In genomic region chr6:87147921-87148320, GRCm38 (mm10) we compare ENCODE assay signal across 18 mouse cellular contexts. TPM values are rescaled to one million over a fixed set of nuclear protein-coding genes. Genes with fewer than 3 reads are reported as not detected.
"Had no signal": no experiment of that assay in that cellular context is flagged by ENCODE, and none has a peak within 500 bp of the region (broad histone marks: within the 10 kb centered on the region; RNA-seq: fewer than 3 reads in every experiment).

No protein-coding gene starts in this region.

- DNase-seq: kidney, adult 2 months; kidney, postnatal 25 days; layer of hippocampus, postnatal 36 days; liver, embryonic 13.5 days; lung, embryonic 14.5 days; lung, postnatal 36 days had no signal

- H3K27ac ChIP-seq: kidney, postnatal 0 days; left cerebral cortex, adult 2 months; liver, embryonic 13.5 days; midbrain, embryonic 10.5 days; midbrain, embryonic 13.5 days had no signal

- H3K4me3 ChIP-seq: left cerebral cortex, adult 2 months; liver, embryonic 13.5 days; megakaryocyte, embryonic 14.5 days; midbrain, embryonic 10.5 days; midbrain, embryonic 13.5 days had no signal

- H3K4me1 ChIP-seq: midbrain, embryonic 13.5 days had no signal

- H3K36me3 ChIP-seq: liver, embryonic 13.5 days; midbrain, embryonic 10.5 days; midbrain, embryonic 13.5 days had no signal

- H3K27me3 ChIP-seq: midbrain, embryonic 13.5 days had no signal

RNA-seq across cellular contexts. Expression of gene D6Ertd527e, which starts 43.4 kb away (rescaled TPM):
- total RNA-seq: layer of hippocampus, adult 8-10 months; layer of hippocampus, postnatal 10 days; layer of hippocampus, postnatal 36 days; left cerebral cortex, adult 2 months; left cerebral cortex, postnatal 10 days; left cerebral cortex, postnatal 36 days; liver, adult 2 months had no signal
- polyA plus RNA-seq: liver, adult 2 months; liver, embryonic 13.5 days; liver, embryonic 16.5 days; neural tube, embryonic 14.5 days had no signal
